ENCODE assay signal across 30 mouse cellular contexts in genomic region chr7:37433156-37433555, GRCm38 (mm10).
DNase-seq lines count a peak whose midpoint lies in the region; ATAC-seq and TF ChIP-seq lines count a peak whose summit lies in the region.
"Had no signal": no experiment of that assay in that cellular context is flagged by ENCODE, and none has a peak within 500 bp of the region (broad histone marks: within the 10 kb centered on the region; RNA-seq: fewer than 3 reads in every experiment).

No protein-coding gene starts in this region.

- 0 out of 2 replicates have a peak, but pooled peaks have one; percentile 18 for ATAC-seq in embryonic facial prominence, embryonic 14.5 days (ENCODE audit: low read depth)
- ATAC-seq in hindbrain, embryonic 13.5 days (ENCODE audit: low FRiP score), result no peak
- no peak for ATAC-seq in hindbrain, embryonic 12.5 days (ENCODE audit: low FRiP score)
- ATAC-seq: forebrain, embryonic 13.5 days; intestine, embryonic 15.5 days; lung, postnatal 0 days had no signal

- H3K27ac ChIP-seq in embryonic facial prominence, embryonic 14.5 days (replicated peaks; ENCODE audit: low read depth, low read length), result no peak overlapping the region
- H3K27ac ChIP-seq in embryonic facial prominence, embryonic 10.5 days (replicated peaks), result no peak overlapping the region
- peak overlapping the region; percentile 26; the same call in 1 of the 2 replicates for H3K27ac ChIP-seq in hindbrain, embryonic 13.5 days
- H3K27ac ChIP-seq in hindbrain, embryonic 12.5 days, result no peak overlapping the region
- H3K27ac ChIP-seq in thymus, adult 2 months (ENCODE audit: control insufficient read depth, insufficient read depth, low read length), result peak overlapping the region; percentile 87
- H3K27ac ChIP-seq: embryonic facial prominence, embryonic 13.5 days; forebrain, embryonic 13.5 days; heart, adult 2 months; hindbrain, embryonic 15.5 days; intestine, embryonic 15.5 days; kidney, postnatal 0 days; limb, embryonic 10.5 days; limb, embryonic 15.5 days; liver, embryonic 13.5 days; macrophage; stomach, embryonic 15.5 days had no signal

- 54% methylated on average over 7 of the region's 7 CpGs for WGBS in embryonic facial prominence, embryonic 14.5 days
- 64% methylated on average over 7 of the region's 7 CpGs for WGBS in embryonic facial prominence, embryonic 10.5 days
- 48% methylated on average over 7 of the region's 7 CpGs for WGBS in hindbrain, embryonic 13.5 days
- 51% methylated on average over 7 of the region's 7 CpGs for WGBS in hindbrain, embryonic 12.5 days
- WGBS in thymus, adult 2 months, result 27% methylated on average over 7 of the region's 7 CpGs

- H3K4me3 ChIP-seq in embryonic facial prominence, embryonic 14.5 days (ENCODE audit: low read depth, low read length), result no peak overlapping the region
- no peak overlapping the region for H3K4me3 ChIP-seq in embryonic facial prominence, embryonic 10.5 days
- no peak overlapping the region for H3K4me3 ChIP-seq in hindbrain, embryonic 13.5 days
- H3K4me3 ChIP-seq in hindbrain, embryonic 12.5 days, result no peak overlapping the region
- no peak overlapping the region for H3K4me3 ChIP-seq in thymus, adult 2 months (ENCODE audit: control insufficient read depth, insufficient read depth, low read length)
- H3K4me3 ChIP-seq: embryonic facial prominence, embryonic 13.5 days; erythroblast, embryonic 14.5 days; forebrain, embryonic 13.5 days; heart, adult 2 months; hindbrain, embryonic 15.5 days; intestine, embryonic 15.5 days; limb, embryonic 10.5 days; limb, embryonic 15.5 days; liver, embryonic 13.5 days; stomach, embryonic 15.5 days had no signal

- H3K36me3 ChIP-seq in embryonic facial prominence, embryonic 14.5 days (ENCODE audit: control insufficient read depth, insufficient read depth, low read length), result no peaks in the 10 kb centered on the region
- no peaks in the 10 kb centered on the region for H3K36me3 ChIP-seq in embryonic facial prominence, embryonic 10.5 days (replicated peaks)
- no peaks in the 10 kb centered on the region for H3K36me3 ChIP-seq in hindbrain, embryonic 13.5 days
- no peaks in the 10 kb centered on the region for H3K36me3 ChIP-seq in hindbrain, embryonic 12.5 days
- H3K36me3 ChIP-seq in thymus, adult 2 months (ENCODE audit: control insufficient read depth, insufficient read depth, low read length), result no peaks in the 10 kb centered on the region
- H3K36me3 ChIP-seq: embryonic facial prominence, embryonic 13.5 days; G1E; hindbrain, embryonic 15.5 days; intestine, embryonic 15.5 days; limb, embryonic 10.5 days; limb, embryonic 15.5 days; liver, embryonic 13.5 days; stomach, embryonic 15.5 days had no signal

- H3K9me3 ChIP-seq in embryonic facial prominence, embryonic 14.5 days (ENCODE audit: control insufficient read depth, low read length), result no peaks in the 10 kb centered on the region
- H3K9me3 ChIP-seq in embryonic facial prominence, embryonic 10.5 days, result no peaks in the 10 kb centered on the region
- H3K9me3 ChIP-seq in hindbrain, embryonic 13.5 days, result no peaks in the 10 kb centered on the region
- H3K9me3 ChIP-seq in hindbrain, embryonic 12.5 days (replicated peaks), result no peaks in the 10 kb centered on the region
- H3K9me3 ChIP-seq: embryonic facial prominence, embryonic 13.5 days; forebrain, embryonic 13.5 days; hindbrain, embryonic 15.5 days; intestine, embryonic 15.5 days; limb, embryonic 10.5 days; limb, embryonic 15.5 days; liver, embryonic 13.5 days; stomach, embryonic 15.5 days had no signal

- no peaks in the 10 kb centered on the region; the same call in 1 of the 2 replicates for H3K4me1 ChIP-seq in embryonic facial prominence, embryonic 14.5 days (ENCODE audit: control insufficient read depth, insufficient read depth, low read length)
- peaks cover 8% of the 10 kb centered on the region for H3K4me1 ChIP-seq in embryonic facial prominence, embryonic 10.5 days
- peaks cover 21% of the 10 kb centered on the region for H3K4me1 ChIP-seq in hindbrain, embryonic 13.5 days (replicated peaks)
- peaks cover 8% of the 10 kb centered on the region for H3K4me1 ChIP-seq in hindbrain, embryonic 12.5 days
- peaks cover 22% of the 10 kb centered on the region for H3K4me1 ChIP-seq in thymus, adult 2 months (replicated peaks; ENCODE audit: control insufficient read depth, insufficient read depth, low read length)
- H3K4me1 ChIP-seq: intestine, embryonic 15.5 days; limb, embryonic 15.5 days; liver, embryonic 13.5 days; stomach, embryonic 15.5 days had no signal

- no peak overlapping the region for H3K4me2 ChIP-seq in embryonic facial prominence, embryonic 14.5 days (ENCODE audit: low read depth, low read length)
- no peak overlapping the region for H3K4me2 ChIP-seq in hindbrain, embryonic 13.5 days
- H3K4me2 ChIP-seq in hindbrain, embryonic 12.5 days (replicated peaks), result no peak overlapping the region
- H3K4me2 ChIP-seq: embryonic facial prominence, embryonic 13.5 days; forebrain, embryonic 13.5 days; hindbrain, embryonic 15.5 days; intestine, embryonic 15.5 days; limb, embryonic 15.5 days; liver, embryonic 13.5 days; stomach, embryonic 15.5 days had no signal

- TF ChIP-seq POLR2A in thymus, adult 2 months (IDR thresholded peaks at IDR 0.05; ENCODE audit: control insufficient read depth, extremely low read depth, insufficient read depth, low read length, poor library complexity), result no peak

- no peak for TF ChIP-seq CTCF in thymus, adult 2 months (IDR thresholded peaks at IDR 0.05; ENCODE audit: borderline replicate concordance, control insufficient read depth, extremely low read depth, insufficient read depth, low read length, poor library complexity)

- H3K27me3 ChIP-seq in embryonic facial prominence, embryonic 14.5 days (replicated peaks; ENCODE audit: control insufficient read depth, insufficient read depth, low read length), result no peaks in the 10 kb centered on the region
- H3K27me3 ChIP-seq in embryonic facial prominence, embryonic 10.5 days (replicated peaks; ENCODE audit: low read depth, poor library complexity, severe bottlenecking), result no peaks in the 10 kb centered on the region
- 0 out of 2 replicates have a peak, but pooled peaks cover 2% of the 10 kb centered on the region for H3K27me3 ChIP-seq in hindbrain, embryonic 13.5 days
- H3K27me3 ChIP-seq in hindbrain, embryonic 12.5 days, result no peaks in the 10 kb centered on the region
- H3K27me3 ChIP-seq in thymus, adult 2 months (ENCODE audit: control insufficient read depth, insufficient read depth, low read length), result no peaks in the 10 kb centered on the region
- H3K27me3 ChIP-seq: embryonic facial prominence, embryonic 13.5 days; forebrain, embryonic 13.5 days; hindbrain, embryonic 15.5 days; intestine, embryonic 15.5 days; limb, embryonic 15.5 days; liver, embryonic 13.5 days; stomach, embryonic 15.5 days had no signal

- H3K9ac ChIP-seq in embryonic facial prominence, embryonic 14.5 days (ENCODE audit: low read depth, low read length), result no peak overlapping the region
- no peak overlapping the region for H3K9ac ChIP-seq in hindbrain, embryonic 13.5 days
- H3K9ac ChIP-seq in hindbrain, embryonic 12.5 days, result no peak overlapping the region
- H3K9ac ChIP-seq: embryonic facial prominence, embryonic 13.5 days; forebrain, embryonic 13.5 days; hindbrain, embryonic 15.5 days; intestine, embryonic 15.5 days; limb, embryonic 15.5 days; liver, embryonic 13.5 days; stomach, embryonic 15.5 days had no signal

- no peak for DNase-seq in embryonic facial prominence, embryonic 14.5 days (ENCODE audit: low spot score)
- no peak for DNase-seq in embryonic facial prominence, embryonic 10.5 days (ENCODE audit: low spot score)
- DNase-seq in thymus, adult 2 months, result peak; percentile 81
- peak; percentile 77 to 87 for DNase-seq in thymus, postnatal 36 days
- no peak for DNase-seq in kidney, postnatal 14 days
- DNase-seq: adrenal gland, postnatal 10 days; cerebellum, adult 8-10 months; cerebellum, postnatal 25 days; gastrocnemius, postnatal 36 days; heart, adult 2 months; kidney, adult 2 months; layer of hippocampus, postnatal 36 days; liver, embryonic 13.5 days; lung, adult 18-20 months; midbrain, embryonic 14.5 days; right cerebral cortex, postnatal 25 days had no signal

Comparison
In these comparisons a context has a peak if more than half of its experiments do, and no peak if none do; other contexts are left out.
1. H3K27ac ChIP-seq: peak in hindbrain, embryonic 13.5 days (single experiment) and thymus, adult 2 months (single experiment); none in embryonic facial prominence, embryonic 14.5 days (single experiment), embryonic facial prominence, embryonic 10.5 days (single experiment) and hindbrain, embryonic 12.5 days (single experiment).
2. DNase-seq: peak in thymus, adult 2 months (single experiment) and thymus, postnatal 36 days (2 of 2); none in embryonic facial prominence, embryonic 14.5 days (single experiment), embryonic facial prominence, embryonic 10.5 days (single experiment) and kidney, postnatal 14 days (single experiment).